Mouse (Mus musculus) heart, embryonic 12.5 days (tissue): ENCODE data around the gene Fry. TPM values are rescaled to one million over a fixed set of nuclear protein-coding genes. Genes with fewer than 3 reads are reported as not detected.
A peak's percentile ranks its signal among the peaks of the same experiment; 100 is the strongest.

ENCODE experiments used
- ATAC-seq: fragments of 200-750 bp; cut with Nextera tagmentation; 2 replicates; pipeline ENCODE4 v1.8.0; 2017; ENCODE audit warnings: moderate TSS enrichment, moderate library complexity; ENCODE audit not compliant: insufficient number of reproducible peaks, low FRiP score
- H3K27ac ChIP-seq: fragments of 300-500 bp; sonication (generic); 2 replicates; pipeline ENCODE4 v1.5.1; 2016; ENCODE audit warnings: mild to moderate bottlenecking, moderate library complexity; ENCODE audit not compliant: poor library complexity, severe bottlenecking
- H3K27me3 ChIP-seq: fragments of 300-500 bp; sonication (generic); replicated peaks from 2 replicates; pipeline ENCODE4 v1.6.1; 2016; ENCODE audit warnings: mild to moderate bottlenecking, moderate library complexity
- H3K36me3 ChIP-seq: fragments of 300-500 bp; sonication (generic); 2 replicates; pipeline ENCODE4 v1.6.1; 2016; ENCODE audit warnings: mild to moderate bottlenecking, moderate library complexity
- H3K4me1 ChIP-seq: fragments of 300-500 bp; sonication (generic); replicated peaks from 2 replicates; pipeline ENCODE4 v1.6.1; 2016; ENCODE audit warnings: mild to moderate bottlenecking
- H3K4me2 ChIP-seq: fragments of 300-500 bp; sonication (generic); 2 replicates; pipeline ENCODE4 v1.6.1; 2016; ENCODE audit warnings: mild to moderate bottlenecking, moderate library complexity
- H3K4me3 ChIP-seq: fragments of 300-500 bp; sonication (generic); 2 replicates; pipeline ENCODE4 v1.5.1; 2016; ENCODE audit warnings: mild to moderate bottlenecking
- H3K9ac ChIP-seq: fragments of 300-500 bp; sonication (generic); 2 replicates; pipeline ENCODE4 v1.6.1; 2016; ENCODE audit warnings: mild to moderate bottlenecking, moderate library complexity
- H3K9me3 ChIP-seq: fragments of 300-500 bp; sonication (generic); replicated peaks from 2 replicates; pipeline ENCODE4 v1.6.1; 2016; ENCODE audit warnings: mild to moderate bottlenecking, moderate library complexity
- WGBS: fragments of 180-500 bp; shearing (Covaris S2); methylation state at CpG from one replicate; pipeline ENCODE4 v1.1.7; 2016; 5-methylcytosine and 5-hydroxymethylcytosine counted together
- polyA plus RNA-seq: library from polyadenylated mRNA; unstranded; fragments of >200 nt; fragmentation: Nextera tagmentation; extraction: Ambion mirVana; gene quantifications from 2 replicates; pipeline ENCODE4 v1.2.1, GENCODE M21; 2016

Gene Fry
- polyA plus RNA-seq, 1 experiment from 2014 or later: 30.6 TPM

DNA sequence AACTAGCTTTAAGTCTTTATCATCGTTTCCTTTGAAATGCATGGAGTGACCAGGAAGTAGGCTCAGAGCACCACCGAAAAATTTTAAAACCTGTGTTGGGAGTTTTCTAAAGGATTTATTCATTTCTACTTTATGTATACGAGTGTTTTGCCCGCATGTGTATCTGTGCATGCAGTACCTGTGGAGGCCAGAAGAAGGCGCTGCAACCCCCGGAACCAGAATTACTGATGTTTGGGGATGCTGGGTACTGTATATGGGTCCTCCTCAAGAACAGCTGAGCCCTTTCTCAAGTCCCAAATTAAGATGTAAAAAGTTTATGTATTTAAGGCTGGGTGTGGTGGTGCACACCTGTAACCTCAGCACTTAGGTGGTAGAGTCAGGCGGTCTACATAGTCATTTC, 139.3 kb downstream of the Fry start:
- H3K9me3 ChIP-seq: no peaks in the 10 kb centered on the region
- H3K9ac ChIP-seq: no peak overlapping the region
- 69% methylated on average over 7 of the region's 7 CpGs for WGBS
- H3K27me3 ChIP-seq: no peaks in the 10 kb centered on the region
- H3K4me3 ChIP-seq: no peak overlapping the region
- H3K27ac ChIP-seq: peak overlapping the region; percentile 20; the same call in 1 of the 2 replicates
- H3K36me3 ChIP-seq: no peaks in the 10 kb centered on the region
- peaks cover 36% of the 10 kb centered on the region for H3K4me1 ChIP-seq
- H3K4me2 ChIP-seq: no peak overlapping the region
- ATAC-seq: no peak

DNA sequence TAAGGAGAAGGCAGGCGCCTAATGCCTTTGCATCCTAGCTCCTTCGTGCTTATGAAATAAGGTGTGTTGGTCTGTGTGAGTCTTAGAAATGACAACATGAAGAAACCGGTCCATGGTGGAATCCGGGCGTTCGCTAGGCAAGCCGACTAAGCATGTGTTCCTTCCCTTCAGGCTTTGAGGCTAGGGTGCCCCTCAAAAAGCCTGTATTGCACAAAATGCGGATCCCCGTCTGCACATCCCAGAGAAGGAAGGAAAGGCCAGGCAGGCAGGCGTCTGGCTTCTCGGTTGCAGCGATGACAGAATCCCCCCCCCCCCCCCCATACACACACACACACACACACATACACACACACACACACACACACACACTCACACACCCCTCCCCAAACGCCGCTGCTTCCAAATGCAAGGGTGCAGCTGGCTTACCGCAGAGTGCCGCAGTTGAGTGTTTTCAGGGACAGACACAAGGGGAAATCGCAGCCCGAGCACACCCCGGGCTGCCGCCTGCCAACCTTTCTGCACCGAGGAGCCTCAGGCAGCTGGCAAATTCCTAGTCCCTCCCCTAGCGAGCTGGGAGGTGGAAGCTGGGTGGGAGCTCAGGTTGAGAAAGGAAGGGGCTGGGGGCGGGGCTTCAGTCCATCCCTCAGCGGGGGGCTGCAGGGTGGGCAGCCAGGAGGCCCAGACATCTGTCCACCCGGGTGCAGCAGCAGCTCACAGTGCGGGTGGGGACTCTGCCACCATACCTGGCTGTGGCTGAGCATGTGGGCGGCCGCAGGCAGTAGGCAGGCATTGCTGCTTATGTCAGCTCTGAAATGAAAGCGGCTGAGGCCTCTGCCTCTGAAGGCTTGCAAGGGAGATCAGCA, 141.0 kb downstream of the Fry start:
- peak overlapping the region; percentile 94 for H3K4me2 ChIP-seq
- H3K27ac ChIP-seq: peak overlapping the region; percentile 69
- ATAC-seq: peak; percentile 71
- H3K27me3 ChIP-seq: no peaks in the 10 kb centered on the region
- 3% methylated on average over 28 of the region's 29 CpGs for WGBS
- H3K9me3 ChIP-seq: no peaks in the 10 kb centered on the region
- H3K4me3 ChIP-seq: peak overlapping the region; percentile 72
- H3K9ac ChIP-seq: peak overlapping the region; percentile 74
- H3K4me1 ChIP-seq: peaks cover 41% of the 10 kb centered on the region
- no peaks in the 10 kb centered on the region for H3K36me3 ChIP-seq

DNA sequence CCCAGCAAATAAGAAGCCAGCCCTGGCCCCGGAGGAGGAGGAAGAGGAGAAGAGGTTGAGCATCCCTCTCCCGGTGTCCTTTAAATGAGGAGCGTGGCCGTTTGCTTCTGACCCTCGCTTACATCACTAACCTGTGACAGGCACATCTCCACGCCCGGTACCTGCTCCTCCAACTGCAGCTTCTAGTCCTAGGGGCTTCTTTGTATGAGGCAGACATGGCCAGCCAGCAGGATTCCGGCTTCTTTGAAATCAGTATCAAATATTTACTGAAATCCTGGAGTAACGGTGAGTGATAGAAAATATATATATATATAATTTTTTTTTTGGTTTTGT, 141.6 kb downstream of the Fry start:
- Histone ChIP-seq H3K27me3 (no peaks in the 10 kb centered on the region), H3K4me2 (peak overlapping the region; percentile 94), H3K4me1 (peaks cover 44% of the 10 kb centered on the region), H3K9me3 (no peaks in the 10 kb centered on the region), H3K9ac (peak overlapping the region; percentile 74), H3K4me3 (peak overlapping the region; percentile 72), H3K36me3 (no peaks in the 10 kb centered on the region), H3K27ac (peak overlapping the region; percentile 69)
- ATAC-seq: no peak
- WGBS: 28% methylated on average over 9 of the region's 9 CpGs

DNA sequence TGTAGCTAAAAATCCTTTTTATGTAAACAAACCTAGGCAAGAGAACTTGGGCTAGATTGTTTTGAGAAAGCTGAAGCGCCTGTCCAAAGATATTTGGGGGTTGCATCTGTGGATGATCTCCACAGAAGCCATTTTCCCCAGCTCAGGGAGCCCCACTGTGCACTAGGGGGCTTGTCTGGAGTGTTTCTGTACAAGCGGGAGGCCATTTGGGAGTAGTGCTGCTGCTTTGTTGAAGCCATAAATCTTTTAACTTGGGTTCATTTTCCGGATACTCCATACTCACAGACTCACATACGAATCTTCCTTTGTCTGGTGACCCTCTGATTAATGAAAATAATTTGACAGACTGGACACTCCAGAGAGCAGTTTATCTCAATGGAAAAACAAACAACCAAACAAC, 142.9 kb downstream of the Fry start:
- peaks cover 48% of the 10 kb centered on the region for H3K4me1 ChIP-seq
- peak overlapping the region; percentile 58; the same call in 1 of the 2 replicates for H3K27ac ChIP-seq
- ATAC-seq: no peak
- 46% methylated on average over 4 of the region's 4 CpGs for WGBS
- H3K27me3 ChIP-seq: no peaks in the 10 kb centered on the region
- H3K4me2 ChIP-seq: peak overlapping the region; percentile 55
- H3K9ac ChIP-seq: peak overlapping the region; percentile 42; the same call in 1 of the 2 replicates
- H3K9me3 ChIP-seq: no peaks in the 10 kb centered on the region
- peak overlapping the region; percentile 72 for H3K4me3 ChIP-seq
- no peaks in the 10 kb centered on the region for H3K36me3 ChIP-seq

DNA sequence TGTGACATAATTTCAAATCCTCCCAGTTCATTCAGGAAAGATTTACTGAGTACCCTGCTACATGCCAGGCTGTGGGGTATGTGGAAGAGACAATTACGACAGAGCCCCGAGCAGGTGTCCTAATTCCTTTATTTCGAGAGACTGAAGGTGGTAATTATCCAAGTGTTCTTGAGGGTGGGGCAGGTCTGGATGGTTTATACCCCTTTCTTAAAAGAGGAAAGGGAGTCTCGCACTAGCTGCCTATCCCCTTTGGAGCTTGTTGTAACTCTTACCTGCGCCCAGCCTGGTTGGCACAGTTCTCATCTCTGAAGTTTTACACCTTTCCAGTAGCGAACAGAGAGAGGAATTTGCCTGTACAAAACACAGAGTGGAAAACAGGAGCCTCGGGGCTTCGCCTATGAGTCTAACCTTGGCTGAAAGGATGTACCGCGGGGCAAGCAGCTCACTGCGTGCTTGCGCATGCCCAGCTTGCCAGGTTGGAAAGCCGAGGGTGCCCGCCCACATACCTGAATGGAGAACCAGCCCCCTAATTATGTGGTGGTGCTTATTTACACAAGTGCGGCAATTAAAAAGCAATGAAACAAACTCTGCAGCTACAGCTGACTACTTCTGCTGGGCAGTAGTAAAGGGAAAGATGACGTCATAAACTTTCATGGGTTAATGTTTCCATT, 143.7 kb downstream of the Fry start:
- Histone ChIP-seq H3K9ac (peak overlapping the region; percentile 32), H3K4me2 (peak overlapping the region; percentile 55), H3K27me3 (no peaks in the 10 kb centered on the region), H3K4me1 (peaks cover 44% of the 10 kb centered on the region), H3K27ac (peak overlapping the region; percentile 58), H3K4me3 (peak overlapping the region; percentile 72), H3K36me3 (no peaks in the 10 kb centered on the region), H3K9me3 (no peaks in the 10 kb centered on the region)
- WGBS: 81% methylated on average over 16 of the region's 16 CpGs
- ATAC-seq: no peak

DNA sequence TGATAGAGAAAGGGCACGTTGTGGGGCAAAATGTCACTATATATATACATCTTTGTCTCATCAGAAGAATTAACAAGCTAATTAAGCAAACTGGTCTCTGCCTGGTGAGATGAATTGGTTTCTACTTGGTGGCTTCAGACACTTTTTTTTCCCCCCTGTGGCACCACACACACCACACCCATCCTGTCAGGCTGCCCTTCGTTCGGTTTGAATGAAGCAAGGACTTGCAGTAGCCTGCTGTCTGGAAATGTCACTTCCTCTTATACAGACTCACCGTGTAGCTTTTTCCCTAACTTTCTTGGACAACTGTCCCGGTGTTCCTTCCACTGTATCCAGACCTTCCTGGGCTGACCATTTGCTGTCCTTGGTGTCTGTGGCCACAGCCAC, 144.3 kb downstream of the Fry start:
- H3K36me3 ChIP-seq: no peaks in the 10 kb centered on the region
- H3K27me3 ChIP-seq: no peaks in the 10 kb centered on the region
- peak overlapping the region; percentile 55 for H3K4me2 ChIP-seq
- ATAC-seq: no peak
- H3K27ac ChIP-seq: peak overlapping the region; percentile 58; the same call in 1 of the 2 replicates
- peaks cover 43% of the 10 kb centered on the region for H3K4me1 ChIP-seq
- H3K9me3 ChIP-seq: no peaks in the 10 kb centered on the region
- 42% methylated on average over 5 of the region's 5 CpGs for WGBS
- no peak overlapping the region for H3K9ac ChIP-seq
- peak overlapping the region; percentile 72; the same call in 1 of the 2 replicates for H3K4me3 ChIP-seq

DNA sequence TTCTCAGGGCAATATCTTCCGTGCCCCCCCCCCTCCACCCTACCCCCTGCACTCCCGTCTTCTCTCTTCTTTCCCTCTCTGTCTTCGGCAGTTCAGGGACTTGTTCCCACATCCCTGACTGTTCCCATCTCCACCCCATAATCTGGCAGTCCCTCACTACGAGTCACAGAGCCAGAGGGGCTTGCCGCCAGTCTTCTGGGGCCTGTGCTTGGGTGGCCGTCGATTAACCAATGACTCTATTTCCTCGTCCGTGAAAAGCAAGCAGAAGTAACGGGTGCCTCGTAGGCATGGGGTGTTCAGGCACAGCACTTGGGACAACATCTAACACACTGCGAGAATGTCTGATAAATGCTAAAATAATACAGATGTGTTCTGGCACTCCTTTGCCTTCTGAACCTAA, 144.7 kb downstream of the Fry start:
- H3K4me2 ChIP-seq: peak overlapping the region; percentile 55
- peak overlapping the region; percentile 24 for H3K27ac ChIP-seq
- 47% methylated on average over 12 of the region's 12 CpGs for WGBS
- peak overlapping the region; percentile 6; the same call in 1 of the 2 replicates for H3K4me3 ChIP-seq
- no peak for ATAC-seq
- H3K9me3 ChIP-seq: peaks cover under 1% of the 10 kb centered on the region
- H3K9ac ChIP-seq: no peak overlapping the region
- no peaks in the 10 kb centered on the region for H3K27me3 ChIP-seq
- peaks cover under 1% of the 10 kb centered on the region; the same call in 1 of the 2 replicates for H3K36me3 ChIP-seq
- H3K4me1 ChIP-seq: peaks cover 38% of the 10 kb centered on the region

DNA sequence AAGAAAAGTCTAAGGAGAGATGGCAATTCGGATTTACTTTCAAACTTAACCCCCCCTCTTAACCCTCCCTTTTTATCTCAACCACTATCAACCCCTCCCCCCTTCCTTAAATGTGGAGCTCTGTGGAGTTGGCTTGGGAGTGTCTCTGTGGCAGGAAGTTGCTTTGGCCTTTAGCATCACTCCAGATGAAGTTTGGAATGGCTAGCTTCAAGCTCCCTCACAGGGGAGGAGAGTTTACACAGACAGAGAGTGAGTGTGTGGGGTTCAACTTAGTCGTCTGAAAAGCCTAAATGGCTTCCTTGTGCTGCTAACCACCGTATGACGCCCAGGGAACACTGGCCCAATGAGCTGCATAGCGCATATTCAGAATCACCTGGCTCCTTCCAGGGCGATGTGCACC, 145.2 kb downstream of the Fry start:
- Histone ChIP-seq H3K27me3 (no peaks in the 10 kb centered on the region), H3K4me2 (peak overlapping the region; percentile 23; the same call in 1 of the 2 replicates), H3K27ac (peak overlapping the region; percentile 24; the same call in 1 of the 2 replicates), H3K9me3 (peaks cover 5% of the 10 kb centered on the region), H3K9ac (no peak overlapping the region), H3K4me1 (peaks cover 35% of the 10 kb centered on the region), H3K36me3 (peaks cover 4% of the 10 kb centered on the region), H3K4me3 (no peak overlapping the region)
- ATAC-seq: no peak
- 68% methylated on average over 6 of the region's 6 CpGs for WGBS

DNA sequence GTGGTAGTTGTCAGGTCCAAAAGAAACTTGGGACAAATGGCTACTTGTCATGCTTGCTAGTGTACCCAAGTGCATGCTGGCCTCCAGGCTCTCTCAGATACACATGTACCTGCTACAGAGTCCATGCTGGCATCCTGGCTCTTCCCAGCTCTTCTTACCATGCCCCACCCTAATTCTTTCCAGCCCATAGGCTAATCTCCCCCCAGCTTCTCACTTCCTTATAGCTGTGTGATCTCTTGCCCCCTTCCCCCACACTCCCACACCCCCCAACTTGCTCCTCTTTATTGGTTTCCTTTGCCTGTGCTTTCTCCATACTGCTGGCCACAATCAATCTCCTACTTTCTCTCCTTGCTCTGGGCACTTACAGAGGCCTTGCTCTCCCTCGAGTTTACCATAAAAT, 146.6 kb downstream of the Fry start:
- Histone ChIP-seq H3K4me1 (peaks cover 30% of the 10 kb centered on the region), H3K27ac (no peak overlapping the region), H3K4me3 (no peak overlapping the region), H3K27me3 (no peaks in the 10 kb centered on the region), H3K9me3 (peaks cover 5% of the 10 kb centered on the region), H3K36me3 (peaks cover 6% of the 10 kb centered on the region), H3K9ac (no peak overlapping the region), H3K4me2 (no peak overlapping the region)
- no peak for ATAC-seq
- 62% methylated on average over 1 of the region's 1 CpGs for WGBS

DNA sequence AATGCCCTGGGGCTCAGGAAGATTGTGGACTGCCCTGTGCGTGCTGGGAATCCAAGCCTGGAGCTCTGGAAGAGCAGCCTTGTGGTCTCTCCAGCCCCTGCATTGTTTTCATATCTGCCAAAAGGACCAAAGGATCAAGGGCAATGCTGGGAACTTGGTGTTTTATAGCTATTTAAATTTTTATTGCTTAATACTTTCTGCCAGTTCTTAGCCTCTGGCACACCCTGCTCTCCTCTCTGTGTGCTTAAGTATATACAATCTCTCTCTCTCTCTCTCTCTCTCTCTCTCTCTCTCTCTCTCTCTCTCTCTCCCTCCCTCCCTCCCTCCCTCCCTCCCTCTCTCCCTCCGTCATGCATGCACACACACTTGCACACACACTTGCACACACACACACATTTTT, 147.5 kb downstream of the Fry start:
- Histone ChIP-seq H3K9me3 (peaks cover 5% of the 10 kb centered on the region), H3K27me3 (no peaks in the 10 kb centered on the region), H3K4me1 (peaks cover 37% of the 10 kb centered on the region), H3K9ac (no peak overlapping the region), H3K36me3 (peaks cover 6% of the 10 kb centered on the region), H3K4me3 (no peak overlapping the region), H3K4me2 (no peak overlapping the region), H3K27ac (no peak overlapping the region)
- 85% methylated on average over 2 of the region's 2 CpGs for WGBS
- no peak for ATAC-seq

DNA sequence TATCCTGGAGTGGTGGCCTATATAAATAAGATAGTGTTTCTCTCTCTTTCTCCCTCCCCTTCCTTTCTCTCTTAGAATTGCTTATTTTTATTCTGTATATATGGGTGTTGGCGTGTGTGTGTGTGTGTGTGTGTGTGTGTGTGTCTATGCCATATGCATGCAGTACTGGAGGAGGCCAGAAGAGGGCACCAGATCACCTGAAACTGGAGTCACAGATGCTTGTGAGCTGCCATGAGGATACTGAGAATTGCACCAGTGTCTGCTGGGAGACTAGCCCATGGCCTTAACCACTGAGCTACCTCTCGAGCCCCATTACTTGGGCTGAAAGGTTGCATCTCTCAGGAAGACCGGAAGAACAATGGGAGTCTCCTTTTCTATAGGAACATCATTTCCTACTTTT, 149.8 kb downstream of the Fry start:
- Histone ChIP-seq H3K27me3 (no peaks in the 10 kb centered on the region), H3K4me2 (no peak overlapping the region), H3K4me3 (no peak overlapping the region), H3K27ac (no peak overlapping the region), H3K4me1 (peaks cover 29% of the 10 kb centered on the region), H3K9ac (no peak overlapping the region), H3K36me3 (peaks cover 6% of the 10 kb centered on the region), H3K9me3 (peaks cover 5% of the 10 kb centered on the region)
- no peak for ATAC-seq
- 88% methylated on average over 3 of the region's 3 CpGs for WGBS
